In the genomic region with DNA sequence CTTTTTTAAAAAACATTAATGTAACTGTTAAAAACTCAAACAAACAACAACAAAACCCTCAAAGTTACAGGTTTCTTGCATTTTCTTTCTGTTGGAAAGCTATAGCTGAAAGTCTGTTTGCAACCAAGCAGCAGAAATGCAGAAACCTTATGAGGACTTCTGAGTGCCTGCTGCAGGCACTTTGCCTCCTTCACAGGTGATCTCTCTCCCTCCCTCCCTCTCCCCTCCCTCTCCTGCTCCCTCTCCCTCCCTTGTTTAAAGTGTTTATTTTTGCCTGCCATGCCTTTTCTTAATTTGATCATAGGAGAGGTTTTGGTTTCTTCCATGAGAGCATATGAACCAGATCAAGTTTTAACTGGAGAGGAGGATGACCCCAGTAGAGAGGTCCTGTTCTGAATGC, we compare ENCODE assay signal across 16 mouse cellular contexts.
"Had no signal": no experiment of that assay in that cellular context is flagged by ENCODE, and none has a peak within 500 bp of the region (broad histone marks: within the 10 kb centered on the region; RNA-seq: fewer than 3 reads in every experiment).

No protein-coding gene starts in this region.

- H3K36me3 ChIP-seq: hindbrain, embryonic 12.5 days; limb, embryonic 13.5 days; midbrain, embryonic 10.5 days; midbrain, embryonic 15.5 days; neural tube, embryonic 12.5 days had no signal

- H3K27me3 ChIP-seq: hindbrain, embryonic 12.5 days; limb, embryonic 13.5 days; midbrain, embryonic 15.5 days; neural tube, embryonic 12.5 days had no signal

- DNase-seq: kidney, adult 11 months; kidney, adult 9 months; kidney, postnatal 4 days; left cerebral cortex, postnatal 4 days; right cerebral cortex, postnatal 4 days; spleen, adult 18-20 months; thymus, adult 2 months; thymus, postnatal 25 days had no signal

- H3K9ac ChIP-seq: hindbrain, embryonic 12.5 days; limb, embryonic 13.5 days; midbrain, embryonic 15.5 days; neural tube, embryonic 12.5 days had no signal

- ATAC-seq: hindbrain, postnatal 0 days; midbrain, embryonic 15.5 days had no signal

- H3K4me3 ChIP-seq: hindbrain, embryonic 12.5 days; layer of hippocampus, adult 2 months; limb, embryonic 13.5 days; midbrain, embryonic 10.5 days; midbrain, embryonic 15.5 days; neural tube, embryonic 12.5 days had no signal

- H3K9me3 ChIP-seq: hindbrain, embryonic 12.5 days; limb, embryonic 13.5 days; midbrain, embryonic 10.5 days; midbrain, embryonic 15.5 days; neural tube, embryonic 12.5 days had no signal

- H3K4me1 ChIP-seq: hindbrain, embryonic 12.5 days; limb, embryonic 13.5 days; midbrain, embryonic 10.5 days; midbrain, embryonic 15.5 days; neural tube, embryonic 12.5 days had no signal

- H3K27ac ChIP-seq: hindbrain, embryonic 12.5 days; hindbrain, postnatal 0 days; kidney, postnatal 0 days; layer of hippocampus, adult 2 months; limb, embryonic 13.5 days; midbrain, embryonic 10.5 days; midbrain, embryonic 15.5 days; neural tube, embryonic 12.5 days had no signal

- H3K4me2 ChIP-seq: hindbrain, embryonic 12.5 days; limb, embryonic 13.5 days; midbrain, embryonic 15.5 days; neural tube, embryonic 12.5 days had no signal
